Mouse (Mus musculus): Measurements from ENCODE around the gene Sh3d21. TPM values are rescaled to one million over a fixed set of nuclear protein-coding genes. Genes with fewer than 3 reads are reported as not detected.

Sh3d21 gene
- polyA plus RNA-seq, 1 experiment: 10.1 TPM

- DNase-seq (ENCODE audit: low spot score): peak; percentile 20
These were observed 5.6 kb upstream of the Sh3d21 start for GRCm38 (mm10) chr4:126168851-126169250.

DNA sequence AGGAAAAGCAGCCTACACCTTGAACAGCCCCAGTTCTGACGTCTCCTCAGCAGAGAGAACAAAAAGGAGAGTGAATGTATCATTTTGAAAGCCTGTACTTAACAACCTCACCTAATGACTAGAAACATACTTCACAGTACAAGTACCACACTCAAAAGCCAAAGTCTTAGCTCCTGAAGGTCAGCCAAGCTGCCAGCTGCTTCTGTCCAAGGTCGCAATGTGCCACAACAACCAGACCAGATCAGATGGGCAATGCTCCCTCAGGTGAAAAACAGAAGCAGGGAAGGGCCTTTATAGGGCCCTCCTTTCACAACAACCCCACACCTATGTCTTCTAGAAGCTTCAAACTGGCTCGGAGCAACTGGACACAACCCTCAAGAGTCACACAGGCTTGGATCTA, 2.8 kb upstream of the Sh3d21 start:
- peak; percentile 23 for DNase-seq (ENCODE audit: low spot score)

DNA sequence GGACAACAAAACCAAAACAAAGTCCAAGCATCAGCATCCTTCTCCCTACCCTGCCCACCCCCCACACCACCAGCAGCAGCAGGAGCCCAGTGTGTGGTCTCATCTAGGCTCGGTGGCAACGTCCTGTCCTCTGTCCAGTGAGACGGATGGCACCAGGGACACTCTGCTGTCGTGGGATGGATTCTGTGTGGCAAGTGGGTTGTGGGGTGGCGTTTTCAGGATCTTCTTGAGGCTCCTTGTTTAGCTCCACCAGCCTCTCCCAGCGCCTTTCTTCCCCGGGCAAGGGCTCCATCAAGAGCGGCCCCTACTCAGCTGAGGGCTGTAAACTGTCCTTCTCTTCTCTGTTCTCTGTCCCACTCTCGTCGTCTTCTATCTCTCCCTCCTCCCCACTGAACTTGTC, 1.8 kb upstream of the Sh3d21 start:
- peak; percentile 13 for DNase-seq (ENCODE audit: low spot score)

GRCm38 (mm10) chr4:126163685-126164084, 394 bp upstream of the Sh3d21 start:
- DNase-seq (ENCODE audit: low spot score): peak; percentile 18

DNA sequence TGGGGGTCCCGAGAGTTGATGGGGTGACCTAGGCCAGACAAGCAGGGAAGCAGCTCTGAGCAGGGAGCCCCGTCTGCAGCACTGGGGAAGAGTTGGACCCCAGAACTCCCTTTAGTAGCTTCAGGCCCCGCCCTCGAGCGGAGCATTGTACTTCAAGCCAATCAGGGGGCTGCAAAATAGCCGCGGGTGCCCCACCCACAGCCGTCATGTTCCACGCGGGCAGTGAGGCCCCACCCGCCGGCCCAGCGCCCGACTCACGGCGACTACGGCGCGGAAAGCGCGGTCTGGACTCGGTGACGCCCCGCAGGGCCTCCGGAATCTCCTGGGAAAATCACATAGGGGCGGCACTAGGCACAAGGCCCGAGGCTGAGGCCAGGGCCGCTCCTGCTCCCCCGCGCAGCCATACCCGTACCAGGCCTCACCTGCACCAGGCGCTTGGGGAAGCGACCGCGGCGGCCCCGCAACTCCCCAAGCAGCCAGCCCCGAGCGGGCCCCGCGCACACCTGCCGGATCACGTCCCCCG, 686 bp downstream of the Sh3d21 start:
- peak; percentile 91 for DNase-seq (ENCODE audit: low spot score)

DNA sequence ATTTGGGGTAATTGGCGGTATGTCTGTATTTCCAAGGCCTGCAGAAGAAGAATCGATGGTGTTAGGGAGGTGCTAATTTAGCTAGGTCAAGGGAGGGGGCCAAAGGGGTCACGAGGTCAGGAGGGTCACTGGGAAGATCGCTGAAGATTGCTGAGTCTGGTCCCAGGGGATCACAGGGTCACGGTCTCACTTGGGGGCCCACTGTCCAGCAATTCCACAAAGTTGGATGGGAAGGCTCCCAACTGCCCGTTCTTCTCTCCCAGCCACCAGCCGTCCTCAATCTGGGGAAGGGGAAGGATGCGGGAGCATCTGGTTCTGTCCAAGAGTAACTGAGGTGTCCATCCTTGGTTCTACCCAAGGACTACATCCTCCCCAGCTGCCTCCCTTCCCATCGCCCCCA, 1.3 kb downstream of the Sh3d21 start:
- DNase-seq (ENCODE audit: low spot score): no peak

- DNase-seq (ENCODE audit: low spot score): no peak
These were observed 1.8 kb downstream of the Sh3d21 start for GRCm38 (mm10) chr4:126161456-126161855.

- no peak for DNase-seq (ENCODE audit: low spot score)
These were observed 2.3 kb downstream of the Sh3d21 start for GRCm38 (mm10) chr4:126160981-126161380.

- no peak for DNase-seq (ENCODE audit: low spot score)
These were observed 3.8 kb downstream of the Sh3d21 start for GRCm38 (mm10) chr4:126159455-126159854.

DNA sequence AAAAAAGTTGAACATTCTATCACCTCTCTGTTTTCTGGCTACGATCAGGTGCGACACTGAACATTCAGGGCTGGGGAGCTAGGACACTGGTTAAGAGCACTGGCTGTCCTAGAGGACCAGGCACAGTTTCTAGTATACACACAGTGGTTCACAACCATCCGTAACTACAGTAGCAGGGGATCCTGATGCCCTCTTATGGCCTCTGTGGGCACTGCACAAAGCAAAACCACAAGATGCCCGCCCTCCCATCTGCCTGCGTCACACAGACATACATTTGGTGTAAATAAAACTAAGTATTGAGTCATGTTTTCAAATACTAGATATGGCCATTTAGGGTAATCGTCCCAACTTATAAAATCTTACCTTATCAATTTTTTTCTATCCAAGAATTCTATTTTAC, 5.7 kb downstream of the Sh3d21 start:
- DNase-seq (ENCODE audit: low spot score): no peak

GRCm38 (mm10) chr4:126156617-126157016, 6.7 kb downstream of the Sh3d21 start:
- no peak for DNase-seq (ENCODE audit: low spot score)

DNA sequence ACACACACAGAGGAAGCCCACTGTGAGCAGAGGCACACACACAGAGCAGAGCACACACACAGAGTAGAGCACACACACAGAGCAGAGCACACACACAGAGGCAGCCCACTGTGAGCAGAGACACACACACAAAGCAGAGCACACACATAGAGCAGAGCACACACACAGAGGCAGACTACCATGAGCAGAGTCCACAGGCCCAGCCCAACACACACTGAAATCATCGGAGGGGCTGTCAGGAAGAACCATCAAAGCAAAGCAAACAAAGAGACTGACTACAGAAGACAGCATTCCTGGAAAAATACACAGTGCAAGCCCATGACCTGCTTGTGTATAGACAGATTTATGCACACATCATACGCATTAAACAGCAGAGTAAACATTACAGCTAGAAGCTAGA, 7.4 kb downstream of the Sh3d21 start:
- no peak for DNase-seq (ENCODE audit: low spot score)

DNA sequence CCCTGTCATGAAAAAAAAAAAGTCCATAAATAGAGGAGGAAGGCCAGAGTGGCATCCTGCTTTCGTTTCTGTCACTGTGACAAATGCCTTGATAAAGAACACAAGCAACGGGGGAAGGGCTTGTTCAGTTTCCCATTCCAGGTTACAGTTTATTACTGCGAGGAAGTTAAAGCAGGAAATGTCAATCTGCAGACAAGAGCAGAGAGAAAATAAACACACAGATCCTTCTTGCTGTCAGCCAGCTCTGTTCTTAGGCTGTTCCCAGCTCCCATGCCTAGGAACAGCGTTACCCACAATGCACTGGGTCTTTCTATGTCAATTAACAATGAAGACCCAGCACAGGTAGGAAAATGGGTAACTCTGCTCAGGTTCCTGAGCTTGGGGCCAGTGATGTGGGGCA, 8.1 kb downstream of the Sh3d21 start:
- DNase-seq (ENCODE audit: low spot score): no peak

DNA sequence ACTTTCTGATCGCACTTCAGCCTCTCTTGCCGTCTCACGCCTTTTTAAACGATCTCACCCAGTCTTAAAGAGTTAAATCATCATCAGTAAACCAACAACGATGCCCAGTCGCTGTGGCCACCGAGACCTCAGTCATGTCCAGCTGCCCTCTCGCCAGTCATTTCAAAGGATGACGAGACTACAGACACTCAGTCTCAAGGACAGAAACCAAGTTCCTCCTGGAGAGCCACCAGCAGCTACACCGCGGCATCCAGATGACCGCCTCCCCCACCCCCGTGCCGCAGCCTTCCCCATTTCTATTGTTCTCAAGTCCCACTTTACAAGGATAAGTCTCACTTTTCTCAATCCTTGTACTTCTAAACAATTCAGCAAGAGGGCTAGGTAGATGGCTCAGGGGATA, 10.4 kb downstream of the Sh3d21 start:
- no peak for DNase-seq (ENCODE audit: low spot score)

DNA sequence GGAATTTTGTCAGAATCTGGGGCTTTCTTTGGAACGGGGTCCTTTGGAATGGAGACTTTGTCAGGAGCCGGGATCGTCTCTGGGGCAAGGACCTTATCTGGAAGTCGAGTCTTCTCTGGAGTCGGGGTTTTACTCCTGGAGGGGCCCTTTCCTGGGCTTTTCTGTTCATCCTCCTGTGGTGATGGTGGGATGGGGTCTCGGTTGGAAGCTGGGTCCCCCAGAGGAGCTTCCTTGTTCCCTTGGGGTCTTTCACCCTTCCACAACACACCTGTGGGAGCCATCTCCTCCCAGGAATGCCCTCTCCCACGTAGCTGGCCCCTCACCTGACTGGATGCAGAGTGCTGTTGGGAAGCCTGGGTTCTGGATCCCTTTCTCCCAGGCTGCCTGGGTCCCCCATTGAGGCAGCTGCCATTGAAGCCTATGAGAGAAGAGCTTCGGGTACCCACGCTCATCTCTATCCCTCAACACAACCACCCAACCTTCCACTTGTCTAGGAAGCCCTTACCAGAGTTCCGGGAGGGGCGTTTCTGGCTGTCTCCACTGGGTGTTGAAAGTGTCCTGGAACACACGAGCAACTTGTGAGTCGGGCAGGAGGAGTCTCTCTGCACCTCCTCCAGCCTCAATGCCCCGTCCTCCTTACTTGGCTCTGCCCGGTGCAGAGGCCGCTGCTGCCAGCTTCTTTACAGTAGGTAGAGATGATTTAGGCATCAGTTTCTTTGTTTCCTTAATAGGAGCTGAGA, 11.4 kb downstream of the Sh3d21 start:
- DNase-seq (ENCODE audit: low spot score): peak; percentile 21

DNA sequence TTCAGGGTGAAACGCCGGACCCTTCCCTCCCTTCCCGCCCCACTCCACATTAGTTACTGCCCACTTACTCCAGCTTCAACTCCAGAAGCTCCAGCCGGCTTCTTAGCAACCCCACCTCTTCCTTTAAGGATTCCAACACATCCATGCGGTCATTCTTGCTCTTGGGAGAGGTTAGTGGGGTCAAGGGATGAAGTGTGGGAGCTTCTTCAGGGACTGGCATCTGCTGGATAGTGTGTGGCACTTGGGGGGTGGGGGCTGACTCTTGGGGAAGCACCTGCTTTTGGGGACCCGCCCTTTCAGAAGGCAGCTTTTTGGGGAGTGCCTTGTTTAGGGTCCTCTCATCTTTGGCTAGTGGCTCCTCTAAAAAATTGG, 12.4 kb downstream of the Sh3d21 start:
- no peak for DNase-seq (ENCODE audit: low spot score)

DNA sequence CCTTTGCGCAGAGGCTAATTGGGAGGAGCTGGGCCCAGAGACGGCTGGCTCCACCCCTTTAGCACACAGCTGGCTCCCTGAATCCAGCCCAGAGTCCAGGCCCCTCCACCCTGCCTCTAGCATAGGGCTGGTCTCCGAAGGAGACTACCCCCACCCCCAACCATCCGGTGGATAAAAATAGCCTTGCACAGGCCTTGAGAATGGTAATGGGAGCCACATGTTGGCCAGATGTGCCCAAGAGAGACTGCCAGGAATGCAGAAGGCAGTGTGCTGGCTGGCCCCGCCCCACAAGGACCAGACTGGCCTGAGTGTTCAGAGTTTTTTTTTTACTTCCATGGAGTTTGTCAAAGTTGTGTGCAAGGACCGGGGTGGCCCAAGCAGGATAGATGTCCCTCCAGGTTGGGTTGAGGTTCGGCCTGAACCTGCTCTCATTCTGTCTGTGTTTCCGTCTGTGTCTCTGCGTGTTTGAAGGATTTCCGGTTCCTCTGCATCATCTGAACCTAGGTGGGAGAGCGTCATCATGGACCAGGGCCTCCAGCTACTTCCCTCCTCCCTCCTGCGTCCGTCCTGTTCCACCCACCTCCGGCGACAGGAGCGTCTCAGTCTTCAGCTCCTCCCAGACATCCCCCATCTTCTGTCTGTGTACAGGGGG, 12.9 kb downstream of the Sh3d21 start:
- DNase-seq (ENCODE audit: low spot score): no peak

- no peak for DNase-seq (ENCODE audit: low spot score)
These were observed 13.5 kb downstream of the Sh3d21 start for GRCm38 (mm10) chr4:126149798-126150197.

- DNase-seq (ENCODE audit: low spot score): peak; percentile 26
These were observed 14.1 kb downstream of the Sh3d21 start for GRCm38 (mm10) chr4:126149041-126149676.

DNA sequence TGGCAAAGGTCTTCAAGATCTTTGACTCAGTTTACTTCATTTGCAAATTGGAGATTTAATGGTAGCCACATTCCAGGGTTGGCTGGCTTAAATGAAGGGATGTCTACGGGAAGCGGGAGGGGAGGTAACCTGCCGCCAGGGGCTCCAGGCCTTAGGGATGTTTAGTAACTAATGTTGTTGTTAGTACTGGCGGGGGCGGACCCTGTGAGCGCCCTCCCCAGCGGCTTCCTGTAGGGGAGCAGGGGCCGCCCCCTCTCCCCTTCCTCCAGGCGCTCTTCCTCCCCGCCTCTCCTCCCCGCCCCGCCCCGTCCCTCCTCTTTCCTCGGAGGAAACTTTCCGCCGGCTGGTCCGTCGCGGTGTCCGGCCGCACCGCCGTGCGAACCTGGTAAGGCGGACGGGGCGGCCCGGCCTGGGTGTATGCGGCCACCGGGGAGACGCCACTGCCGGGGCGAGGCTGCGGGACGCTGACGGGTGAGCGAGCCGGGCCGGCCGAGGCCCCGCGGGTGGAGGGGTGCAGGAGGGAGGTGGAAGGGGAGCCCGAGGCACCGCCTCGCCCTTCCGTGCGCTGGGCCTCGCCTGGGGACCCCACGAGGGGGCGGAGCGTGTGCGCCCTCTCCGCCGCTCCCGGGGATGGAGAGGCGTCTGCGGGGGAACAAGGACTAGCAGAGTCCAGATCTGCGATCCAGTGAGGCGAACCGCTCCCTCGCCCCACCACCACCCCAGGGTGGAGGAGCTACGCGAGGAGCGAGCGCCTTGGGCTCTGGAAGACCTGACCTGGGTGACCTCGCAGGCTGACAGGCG, 14.9 kb downstream of the Sh3d21 start:
- peak; percentile 63 for DNase-seq (ENCODE audit: low spot score)

GRCm38 (mm10) chr4:126147533-126148160, 15.6 kb downstream of the Sh3d21 start, which contains the start of gene Eva1b:
Eva1b (plus strand) TSS chr4:126147744.
- DNase-seq (ENCODE audit: low spot score): peak; percentile 35

Data from urinary bladder, adult 2 months (tissue).